Mouse (Mus musculus) embryo, embryonic 10.5 days (tissue): ENCODE results near the gene Cd27.
"Not testable (repeated sequence)": the region's sequence is repeated elsewhere in the genome, so short reads cannot be mapped to it uniquely, and the experiment has no call there.

Experiments
- DNase-seq: peaks from one replicate; pipeline ENCODE4 v3.0.0-alpha.2; 2015; ENCODE audit warnings: low spot score

Cd27 gene

DNA sequence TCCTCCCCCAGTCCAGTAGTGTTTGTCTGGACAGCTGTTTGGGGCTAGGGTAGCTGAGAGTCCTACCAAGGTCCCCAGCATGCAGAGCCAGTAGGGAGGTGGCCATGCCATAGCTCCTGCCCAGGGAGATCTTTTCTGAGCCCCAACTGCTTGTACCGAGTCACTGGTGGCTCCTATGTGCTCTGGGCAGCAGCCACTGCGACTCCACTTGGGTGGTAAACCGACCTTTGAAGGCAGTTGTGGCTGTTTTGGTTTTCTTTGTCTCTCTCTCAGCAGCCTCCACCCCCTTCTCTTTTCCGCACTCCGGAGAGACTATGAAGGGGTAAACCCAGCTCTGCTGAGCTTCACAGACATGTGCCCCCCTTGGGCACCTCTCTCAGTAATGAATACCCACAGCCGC lies at the start of gene Cd27:
Cd27 (minus strand) TSS at position 229 of the 400 bp plus-strand sequence.
- DNase-seq, result no peak

- no peak for DNase-seq
These were observed 49.1 kb upstream of the Cd27 start, which contains the start of gene Tuba3a for GRCm38 (mm10) chr6:125285890-125286289. Gene Tuba3a, minus strand, starts transcription at chr6:125286042.

GRCm38 (mm10) chr6:125284751-125285150 lies 47.9 kb upstream of the Cd27 start:
- DNase-seq, result no peak

- peak; percentile 23 for DNase-seq
These were observed 47.4 kb upstream of the Cd27 start for GRCm38 (mm10) chr6:125284250-125284649.

DNA sequence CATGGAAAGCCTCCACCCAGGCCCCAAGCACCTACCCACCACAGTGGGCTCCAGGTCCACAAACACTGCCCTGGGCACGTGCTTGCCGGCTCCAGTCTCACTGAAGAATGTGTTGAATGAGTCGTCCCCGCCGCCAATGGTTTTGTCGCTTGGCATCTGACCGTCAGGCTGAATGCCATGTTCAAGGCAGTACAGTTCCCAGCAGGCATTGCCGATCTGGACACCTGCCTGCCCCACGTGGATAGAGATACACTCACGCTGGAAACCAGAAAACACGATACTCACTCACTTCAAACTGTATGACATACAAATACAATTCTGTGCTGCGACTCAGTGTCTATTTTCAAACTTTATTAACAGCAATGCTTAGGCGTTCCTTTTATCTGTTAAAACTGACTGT lies 45.9 kb upstream of the Cd27 start:
- DNase-seq, result not testable (repeated sequence)

- DNase-seq, result no peak
These were observed 42.9 kb upstream of the Cd27 start for GRCm38 (mm10) chr6:125279729-125280128.

DNA sequence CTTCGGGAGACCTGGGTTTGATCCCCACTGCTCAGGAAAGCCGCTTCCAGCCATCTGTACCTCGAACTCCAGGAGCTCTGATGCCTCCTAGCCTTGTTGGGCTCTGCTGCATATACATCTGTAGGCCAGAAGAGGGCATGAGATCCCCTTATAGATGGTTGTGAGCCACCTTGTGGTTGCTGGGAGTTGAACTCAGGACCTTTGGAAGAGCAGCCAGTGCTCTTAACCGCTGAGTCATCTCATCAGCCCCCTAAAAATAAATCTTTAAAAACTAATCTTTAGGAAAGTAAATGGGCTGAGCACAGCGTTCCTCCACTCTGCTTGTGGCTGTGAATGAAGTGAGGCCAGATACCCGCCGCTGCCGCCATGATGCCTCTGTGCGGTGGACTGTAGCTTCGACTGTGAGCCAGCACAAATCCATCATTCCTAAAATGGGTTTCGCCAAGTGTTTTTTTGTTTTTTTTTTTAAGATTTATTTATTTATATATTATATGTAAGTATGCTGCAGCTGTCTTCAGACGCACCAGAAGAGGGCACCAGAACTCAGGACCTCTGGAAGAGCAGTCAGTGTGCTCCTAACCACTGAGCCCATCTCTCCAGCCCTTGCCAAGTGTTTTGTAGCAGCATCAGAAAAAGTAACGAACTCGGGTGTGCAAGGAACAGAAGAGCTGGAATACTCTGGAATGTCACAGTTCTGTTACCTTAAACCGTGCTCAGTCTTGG lies 38.2 kb upstream of the Cd27 start:
- DNase-seq, result peak; percentile 60

- no peak for DNase-seq
These were observed 35.5 kb upstream of the Cd27 start for GRCm38 (mm10) chr6:125272228-125272785.

GRCm38 (mm10) chr6:125271455-125272227 lies 34.8 kb upstream of the Cd27 start:
- DNase-seq, result peak; percentile 94

DNA sequence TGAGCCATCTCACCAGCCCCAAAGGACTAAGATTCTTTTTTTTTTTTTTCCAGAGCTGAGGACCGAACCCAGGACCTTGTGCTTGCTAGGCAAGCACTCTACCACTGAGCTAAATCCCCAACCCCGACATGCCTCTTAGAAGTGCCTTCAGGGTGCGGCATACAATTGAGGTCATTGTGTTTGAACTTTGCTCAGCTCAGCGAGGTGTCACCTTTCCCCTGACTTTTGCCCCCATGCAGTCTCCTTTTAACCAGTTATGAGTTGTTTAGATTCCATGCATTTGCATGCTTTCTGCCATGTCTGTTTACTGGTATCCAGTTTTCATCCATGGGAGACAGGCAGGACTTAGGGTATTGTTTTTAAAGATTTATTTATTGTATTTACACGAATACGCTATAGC lies 32.0 kb upstream of the Cd27 start:
- peak; percentile 17 for DNase-seq

DNA sequence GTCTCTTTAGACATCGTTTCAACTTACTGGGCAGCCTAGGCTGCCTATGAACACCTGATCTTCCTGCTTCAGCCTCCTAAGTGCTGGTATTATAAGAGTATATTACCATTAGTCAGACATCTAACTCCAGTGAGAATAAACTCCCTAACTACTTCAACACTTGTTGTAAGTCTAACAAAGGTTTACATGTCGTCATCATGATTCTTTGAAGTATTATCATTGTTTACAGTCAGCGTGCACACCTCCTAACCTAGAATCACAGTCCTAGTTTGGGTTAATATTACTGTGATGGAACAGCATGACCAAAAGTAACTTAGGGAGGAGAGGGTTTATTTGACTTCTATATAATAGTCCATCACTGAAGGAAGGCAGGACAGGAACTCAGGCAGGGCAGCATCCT lies 30.7 kb upstream of the Cd27 start:
- DNase-seq, result no peak

GRCm38 (mm10) chr6:125266600-125266999 lies 29.8 kb upstream of the Cd27 start:
- DNase-seq, result not testable (repeated sequence)

GRCm38 (mm10) chr6:125266091-125266490 lies 29.3 kb upstream of the Cd27 start:
- DNase-seq, result no peak

DNA sequence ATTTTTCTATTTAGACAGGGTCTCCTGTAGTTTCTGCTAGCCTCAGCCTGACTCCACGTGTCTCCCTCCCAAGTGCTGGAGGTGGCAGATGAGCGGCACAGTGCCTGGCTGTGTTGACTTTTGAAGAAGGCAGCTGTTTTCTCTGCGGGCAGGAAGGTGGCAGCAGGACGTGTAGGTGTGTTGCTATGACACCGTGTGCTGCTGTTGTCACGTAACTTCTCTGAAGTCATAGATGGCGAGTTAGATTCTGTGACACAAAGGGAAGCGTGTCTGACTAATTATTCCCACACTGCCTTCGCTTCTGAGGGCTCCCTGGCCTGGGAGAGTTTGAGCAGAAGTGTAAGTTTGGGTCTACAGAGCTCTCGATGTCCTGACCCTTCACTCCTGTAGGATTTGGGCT lies 28.4 kb upstream of the Cd27 start:
- DNase-seq, result no peak

DNA sequence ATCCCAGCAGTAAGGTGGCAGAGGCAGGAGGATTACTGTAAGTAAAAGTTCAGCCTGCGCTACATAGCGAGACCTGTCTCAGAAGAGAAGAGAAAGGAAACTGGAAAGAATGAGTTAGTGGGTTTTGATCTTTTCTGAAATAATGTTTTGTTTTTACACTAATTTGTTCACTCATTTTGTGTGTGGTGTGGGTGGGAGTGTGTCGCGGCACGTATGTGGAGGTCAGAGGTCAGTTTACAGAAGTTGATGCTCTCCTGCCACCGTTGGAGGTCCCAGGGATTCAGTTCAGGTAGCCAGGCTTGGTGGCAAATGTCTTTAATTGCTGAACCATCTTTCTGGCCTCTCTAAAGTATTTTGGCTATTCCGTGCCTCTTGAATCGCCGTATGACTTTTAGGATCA lies 27.4 kb upstream of the Cd27 start:
- no peak for DNase-seq

GRCm38 (mm10) chr6:125260006-125260555 lies 23.3 kb upstream of the Cd27 start:
- DNase-seq, result no peak

- DNase-seq, result no peak
These were observed 19.6 kb upstream of the Cd27 start for GRCm38 (mm10) chr6:125256222-125256966.

- no peak for DNase-seq
These were observed 18.8 kb upstream of the Cd27 start for GRCm38 (mm10) chr6:125255516-125256044.

DNA sequence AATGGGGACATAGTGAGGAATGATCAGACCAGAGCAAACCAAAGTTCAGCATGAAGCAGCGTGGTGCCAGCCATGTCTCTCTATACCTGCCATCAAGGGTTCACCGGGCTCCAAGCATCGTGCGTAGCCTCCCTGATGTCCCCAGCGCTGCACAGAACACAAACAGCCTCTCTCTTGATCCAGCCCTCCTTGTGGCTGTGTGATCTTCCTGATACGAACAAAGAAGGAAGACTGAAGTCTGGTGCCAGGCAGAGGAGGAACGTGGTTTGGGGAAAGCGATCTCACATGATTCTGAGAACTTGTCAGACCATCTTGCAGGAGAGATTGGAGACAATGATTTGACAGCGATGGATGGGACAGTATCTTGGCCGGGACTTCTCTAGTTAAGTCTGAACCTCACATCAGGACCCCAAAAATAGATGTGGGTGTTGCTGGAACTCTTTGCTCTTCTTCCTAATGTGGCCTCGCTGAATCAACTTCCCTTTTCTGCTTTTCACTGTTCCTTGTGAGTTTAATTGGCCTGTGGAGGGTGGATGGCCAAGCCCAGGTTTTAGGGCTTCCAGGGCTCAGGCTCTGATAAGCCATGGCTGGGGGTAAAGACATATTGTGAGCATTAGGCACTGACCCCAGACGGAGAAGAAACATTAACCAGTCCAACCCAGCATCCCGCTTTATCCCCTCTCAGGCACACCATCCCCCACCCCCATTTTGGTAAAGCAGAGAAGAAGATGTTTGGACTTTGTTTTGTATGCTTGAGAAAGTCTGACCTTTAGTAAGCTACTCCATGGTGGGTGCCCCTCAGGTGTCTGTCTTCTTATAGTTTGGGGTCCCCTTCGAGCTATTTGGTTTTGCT lies 17.3 kb upstream of the Cd27 start:
- DNase-seq, result no peak

- no peak for DNase-seq
These were observed 15.9 kb upstream of the Cd27 start for GRCm38 (mm10) chr6:125252711-125253110.

DNA sequence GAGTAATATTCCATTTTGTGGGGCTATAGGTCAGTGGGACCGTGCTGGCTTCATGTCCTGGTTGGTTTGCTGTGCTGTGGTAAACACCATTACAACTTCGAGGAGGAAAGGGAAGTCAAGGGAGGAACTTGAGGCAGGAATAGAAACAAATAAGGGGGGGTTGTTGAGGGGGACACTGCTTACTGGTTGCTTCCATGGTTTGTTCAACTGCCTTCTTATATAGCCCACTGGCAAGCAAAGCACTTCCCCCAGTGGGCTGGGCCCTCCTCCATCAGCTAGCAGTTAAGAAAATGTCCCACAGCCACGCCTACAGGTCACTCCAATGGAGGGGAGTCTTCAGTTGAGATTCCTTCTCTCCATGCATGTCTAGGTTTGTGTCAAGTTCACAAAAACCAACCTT lies 15.5 kb upstream of the Cd27 start:
- DNase-seq, result no peak
